Mouse (Mus musculus) hindbrain, embryonic 10.5 days (tissue): Measurements from ENCODE around the gene Tigit. TPM values are rescaled to one million over a fixed set of nuclear protein-coding genes. Genes with fewer than 3 reads are reported as not detected.

Source experiments
- DNase-seq: peaks from one replicate; pipeline ENCODE4 v3.0.0-alpha.2; 2017; ENCODE audit warnings: low spot score
- H3K27ac ChIP-seq: fragments of 300-500 bp; sonication (generic); 2 replicates; pipeline ENCODE4 v1.5.1; 2016; ENCODE audit warnings: mild to moderate bottlenecking, moderate library complexity
- H3K27me3 ChIP-seq: fragments of 300-500 bp; sonication (generic); 2 replicates; pipeline ENCODE4 v1.6.1; 2016; ENCODE audit warnings: mild to moderate bottlenecking; ENCODE audit not compliant: poor library complexity, insufficient read depth, severe bottlenecking
- H3K36me3 ChIP-seq: fragments of 300-500 bp; sonication (generic); 2 replicates; pipeline ENCODE4 v1.6.1; 2016; ENCODE audit warnings: mild to moderate bottlenecking, moderate library complexity
- H3K4me1 ChIP-seq: fragments of 300-500 bp; sonication (generic); replicated peaks from 2 replicates; pipeline ENCODE4 v1.6.1; 2016; ENCODE audit warnings: mild to moderate bottlenecking
- H3K4me3 ChIP-seq: fragments of 300-500 bp; sonication (generic); 2 replicates; pipeline ENCODE4 v1.5.1; 2016; ENCODE audit warnings: mild to moderate bottlenecking, moderate library complexity
- H3K9me3 ChIP-seq: fragments of 300-500 bp; sonication (generic); 2 replicates; pipeline ENCODE4 v1.6.1; 2016; ENCODE audit warnings: mild to moderate bottlenecking, moderate library complexity
- WGBS: fragments of 180-500 bp; shearing (Covaris S2); methylation state at CpG from one replicate; pipeline ENCODE4 v1.1.7; 2016; 5-methylcytosine and 5-hydroxymethylcytosine counted together
- polyA plus RNA-seq: library from polyadenylated mRNA; unstranded; fragments of >200 nt; fragmentation: Nextera tagmentation; extraction: Ambion mirVana; gene quantifications from 2 replicates; pipeline ENCODE4 v1.2.1, GENCODE M21; 2016

Gene Tigit
- polyA plus RNA-seq, 1 experiment from 2014 or later: not detected

DNA sequence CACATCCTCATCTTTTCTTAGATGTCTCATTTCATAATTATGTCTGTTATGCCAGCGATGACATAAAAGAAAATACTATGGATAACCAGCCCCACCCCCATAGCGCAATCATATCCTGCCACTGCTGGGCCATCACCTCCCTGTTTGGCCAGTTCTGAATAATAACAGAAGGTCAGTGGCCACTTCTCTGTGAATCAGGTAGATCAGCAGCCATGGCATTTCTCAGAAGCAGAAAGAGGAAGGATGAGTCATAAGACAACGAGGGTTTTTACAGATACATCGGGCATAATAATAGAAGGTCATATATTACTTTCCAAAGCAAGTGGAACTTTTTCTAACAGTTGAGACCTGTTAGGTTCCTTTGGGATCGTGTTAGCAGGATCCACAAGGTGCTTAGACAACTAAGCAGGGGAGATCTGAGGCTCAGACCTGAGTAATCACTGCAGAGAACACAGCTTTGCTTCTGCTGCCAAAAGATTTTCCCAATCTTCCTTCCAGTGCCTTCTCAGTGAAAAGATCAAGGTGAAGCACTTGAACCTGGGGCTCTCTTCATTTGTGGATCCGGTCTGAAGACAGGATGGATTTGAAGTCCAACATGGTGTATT lies 8.7 kb downstream of the Tigit start:
- no peaks in the 10 kb centered on the region for H3K27me3 ChIP-seq
- no peak for DNase-seq
- no peaks in the 10 kb centered on the region for H3K4me1 ChIP-seq
- no peak overlapping the region for H3K27ac ChIP-seq
- H3K36me3 ChIP-seq: no peaks in the 10 kb centered on the region
- no peak overlapping the region for H3K4me3 ChIP-seq
- WGBS: 90% methylated on average over 6 of the region's 6 CpGs
- no peaks in the 10 kb centered on the region for H3K9me3 ChIP-seq

GRCm38 (mm10) chr16:43654269-43654668 lies 9.7 kb downstream of the Tigit start:
- no peak overlapping the region for H3K4me3 ChIP-seq
- H3K9me3 ChIP-seq: no peaks in the 10 kb centered on the region
- no peak for DNase-seq
- no peaks in the 10 kb centered on the region for H3K36me3 ChIP-seq
- 88% methylated on average over 3 of the region's 3 CpGs for WGBS
- H3K27me3 ChIP-seq: no peaks in the 10 kb centered on the region
- H3K27ac ChIP-seq: no peak overlapping the region
- no peaks in the 10 kb centered on the region for H3K4me1 ChIP-seq

DNA sequence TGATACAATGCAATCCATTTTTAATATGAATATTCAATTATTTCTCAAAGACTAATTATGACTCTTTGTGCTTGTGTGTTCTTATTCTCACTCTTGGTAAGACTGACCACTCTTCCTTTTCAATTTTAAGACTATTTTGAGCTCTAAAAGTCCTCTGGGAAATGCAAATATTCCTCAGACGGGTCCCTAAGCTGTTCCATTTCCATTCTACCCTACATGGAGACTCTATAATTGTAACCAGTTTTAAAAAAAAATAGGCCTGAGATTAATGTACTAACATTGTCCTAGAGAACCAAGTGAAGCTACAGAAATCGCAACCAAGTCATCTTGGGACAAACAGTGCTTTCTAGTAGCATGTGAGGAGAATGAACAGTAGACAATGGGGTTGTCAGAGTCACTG lies 10.7 kb downstream of the Tigit start:
- no peaks in the 10 kb centered on the region for H3K4me1 ChIP-seq
- no peak overlapping the region for H3K27ac ChIP-seq
- H3K9me3 ChIP-seq: no peaks in the 10 kb centered on the region
- no peak for DNase-seq
- no peaks in the 10 kb centered on the region for H3K27me3 ChIP-seq
- H3K4me3 ChIP-seq: no peak overlapping the region
- H3K36me3 ChIP-seq: no peaks in the 10 kb centered on the region
- 86% methylated on average over 2 of the region's 2 CpGs for WGBS

GRCm38 (mm10) chr16:43650355-43651080 lies 13.4 kb downstream of the Tigit start:
- 88% methylated on average over 3 of the region's 3 CpGs for WGBS
- no peaks in the 10 kb centered on the region for H3K27me3 ChIP-seq

DNA sequence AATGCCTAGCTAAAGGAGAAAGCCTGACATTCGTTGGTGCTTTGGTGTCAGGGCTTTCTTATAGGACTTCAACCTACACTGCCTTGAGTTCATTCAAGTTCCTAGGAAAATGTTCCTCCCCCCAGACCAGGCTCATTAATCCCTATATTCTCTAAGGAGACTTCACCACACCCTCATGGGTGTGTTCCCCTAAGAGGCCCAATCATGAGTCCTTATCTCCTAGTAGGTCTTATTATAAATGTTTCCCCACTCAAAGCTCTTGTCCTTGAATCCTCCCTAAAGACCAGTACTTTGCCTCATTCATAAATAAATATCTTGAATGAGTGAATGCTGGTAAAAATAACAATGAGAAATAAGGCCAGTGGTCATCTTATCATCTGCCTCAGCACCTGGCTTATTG lies 16.3 kb downstream of the Tigit start:
- Histone ChIP-seq H3K9me3 (no peaks in the 10 kb centered on the region), H3K27ac (no peak overlapping the region), H3K4me3 (no peak overlapping the region), H3K27me3 (no peaks in the 10 kb centered on the region), H3K36me3 (0 out of 2 replicates have a peak, but pooled peaks cover 3% of the 10 kb centered on the region), H3K4me1 (no peaks in the 10 kb centered on the region)
- DNase-seq: no peak
- 82% methylated on average over 1 of the region's 1 CpGs for WGBS

More at GRCm38 (mm10) chr16:43650355-43651080, 13.4 kb downstream of the Tigit start:
- no peaks in the 10 kb centered on the region for H3K4me1 ChIP-seq
- no peak overlapping the region for H3K27ac ChIP-seq
- no peak overlapping the region for H3K4me3 ChIP-seq
- DNase-seq: no peak
- H3K9me3 ChIP-seq: no peaks in the 10 kb centered on the region
- no peaks in the 10 kb centered on the region for H3K36me3 ChIP-seq

- Histone ChIP-seq H3K4me3 (no peak overlapping the region), H3K4me1 (no peaks in the 10 kb centered on the region), H3K27ac (no peak overlapping the region), H3K9me3 (no peaks in the 10 kb centered on the region), H3K36me3 (0 out of 2 replicates have a peak, but pooled peaks cover 3% of the 10 kb centered on the region), H3K27me3 (no peaks in the 10 kb centered on the region)
- no peak for DNase-seq
- whole genome bisulfite sequencing: 91% methylated on average over 3 of the region's 3 CpGs
Measured at GRCm38 (mm10) chr16:43646943-43647342, 17.0 kb downstream of the Tigit start.

- Histone ChIP-seq H3K4me3 (no peak overlapping the region), H3K4me1 (no peaks in the 10 kb centered on the region), H3K27me3 (no peaks in the 10 kb centered on the region), H3K36me3 (0 out of 2 replicates have a peak, but pooled peaks cover 3% of the 10 kb centered on the region), H3K27ac (no peak overlapping the region), H3K9me3 (no peaks in the 10 kb centered on the region)
- WGBS: 91% methylated on average over 4 of the region's 4 CpGs
- DNase-seq: no peak
Measured at GRCm38 (mm10) chr16:43645879-43646278, 18.1 kb downstream of the Tigit start.

DNA sequence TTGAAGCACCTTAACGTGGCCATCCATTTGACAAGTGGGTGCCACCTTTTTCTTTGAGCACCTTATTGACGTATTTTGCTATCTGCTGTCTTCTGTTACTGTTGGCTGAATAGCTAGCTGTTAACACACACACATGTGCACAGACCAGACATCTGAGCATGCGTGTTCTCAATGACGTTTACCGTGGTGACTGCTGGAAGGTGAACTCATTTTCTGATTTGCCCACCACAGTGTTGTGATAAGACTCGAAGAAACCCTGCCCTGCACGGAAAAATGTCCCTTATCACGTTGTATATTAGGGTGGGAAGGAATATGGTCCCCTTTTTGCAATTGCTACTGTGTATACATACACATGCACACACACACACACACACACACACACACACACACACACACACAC lies 22.7 kb downstream of the Tigit start:
- Histone ChIP-seq H3K9me3 (no peaks in the 10 kb centered on the region), H3K27ac (no peak overlapping the region), H3K4me1 (0 out of 2 replicates have a peak, but pooled peaks cover 3% of the 10 kb centered on the region), H3K27me3 (no peaks in the 10 kb centered on the region), H3K4me3 (no peak overlapping the region), H3K36me3 (peaks cover 8% of the 10 kb centered on the region; the same call in 1 of the 2 replicates)
- WGBS: 87% methylated on average over 8 of the region's 8 CpGs
- DNase-seq: no peak

DNA sequence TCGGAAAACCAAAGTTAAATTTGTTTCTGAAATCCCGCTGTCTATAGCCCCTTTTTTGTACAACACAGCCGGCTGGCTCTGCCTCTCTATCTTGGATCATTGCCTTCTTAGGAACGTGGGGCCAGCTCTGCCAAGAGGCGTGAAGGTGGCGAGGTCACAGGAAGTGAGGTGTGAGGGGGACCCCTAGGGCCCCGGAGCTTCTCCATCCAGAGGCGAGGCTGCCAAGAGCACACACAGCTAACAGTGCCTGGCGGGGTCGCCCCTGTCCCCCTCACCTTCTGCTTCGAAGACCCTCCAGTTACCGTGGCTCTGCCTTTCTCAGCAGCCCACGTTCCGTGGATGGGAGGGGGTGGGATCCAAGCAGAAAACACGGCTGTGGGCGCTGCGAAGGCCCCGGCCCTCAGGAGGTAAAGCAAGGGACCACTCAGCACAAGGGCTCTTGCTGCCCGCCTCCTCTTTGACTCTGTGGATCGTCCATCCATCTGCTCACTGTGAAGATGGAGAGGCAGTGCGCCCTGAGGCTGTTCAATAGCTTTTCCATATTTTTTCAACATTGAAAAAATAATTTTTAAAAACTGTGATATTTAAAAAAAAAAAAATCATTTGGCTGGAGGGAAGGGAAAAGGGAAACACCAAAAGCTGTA lies 25.4 kb downstream of the Tigit start:
- Histone ChIP-seq H3K4me3 (no peak overlapping the region), H3K27me3 (no peaks in the 10 kb centered on the region), H3K27ac (no peak overlapping the region), H3K4me1 (0 out of 2 replicates have a peak, but pooled peaks cover 3% of the 10 kb centered on the region), H3K9me3 (no peaks in the 10 kb centered on the region), H3K36me3 (peaks cover 22% of the 10 kb centered on the region)
- DNase-seq: no peak
- WGBS: 81% methylated on average over 21 of the region's 21 CpGs

GRCm38 (mm10) chr16:43637241-43637640 lies 26.7 kb downstream of the Tigit start:
- peaks cover 26% of the 10 kb centered on the region for H3K36me3 ChIP-seq
- no peaks in the 10 kb centered on the region for H3K27me3 ChIP-seq
- no peak overlapping the region for H3K4me3 ChIP-seq
- H3K27ac ChIP-seq: no peak overlapping the region
- no peaks in the 10 kb centered on the region for H3K9me3 ChIP-seq
- H3K4me1 ChIP-seq: 0 out of 2 replicates have a peak, but pooled peaks cover 3% of the 10 kb centered on the region
- no peak for DNase-seq
- WGBS: 94% methylated on average over 8 of the region's 8 CpGs

DNA sequence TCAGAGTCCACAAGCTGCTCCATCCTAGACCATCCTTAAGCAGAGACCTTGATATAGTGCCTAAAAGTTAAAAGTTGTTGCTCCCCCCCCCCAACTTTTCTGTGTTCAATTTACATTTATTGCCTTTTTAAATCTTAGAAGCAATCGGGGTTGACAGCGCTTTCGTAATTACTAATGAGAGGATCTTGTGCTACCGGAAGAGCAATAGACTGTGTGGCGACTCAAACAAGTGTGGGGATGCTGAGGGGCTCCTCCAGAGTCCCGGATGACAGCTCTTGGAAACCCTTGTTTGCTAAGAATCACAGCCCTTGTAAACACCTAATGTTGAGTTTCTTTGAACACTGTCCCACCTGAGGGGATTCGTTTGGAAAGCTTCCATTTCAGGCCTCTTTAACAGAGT lies 29.9 kb downstream of the Tigit start:
- 0 out of 2 replicates have a peak, but pooled peaks cover 3% of the 10 kb centered on the region for H3K4me1 ChIP-seq
- no peak overlapping the region for H3K4me3 ChIP-seq
- H3K27me3 ChIP-seq: no peaks in the 10 kb centered on the region
- no peaks in the 10 kb centered on the region for H3K9me3 ChIP-seq
- WGBS: 96% methylated on average over 7 of the region's 7 CpGs
- no peak overlapping the region for H3K27ac ChIP-seq
- DNase-seq: no peak
- H3K36me3 ChIP-seq: peaks cover 30% of the 10 kb centered on the region

- no peak for DNase-seq
- H3K4me1 ChIP-seq: no peaks in the 10 kb centered on the region
- no peak overlapping the region for H3K27ac ChIP-seq
- no peaks in the 10 kb centered on the region for H3K9me3 ChIP-seq
- no peak overlapping the region for H3K4me3 ChIP-seq
- 89% methylated on average over 2 of the region's 2 CpGs for WGBS
- H3K36me3 ChIP-seq: peaks cover 37% of the 10 kb centered on the region
- no peaks in the 10 kb centered on the region for H3K27me3 ChIP-seq
Measured at GRCm38 (mm10) chr16:43631758-43632157, 32.2 kb downstream of the Tigit start.

DNA sequence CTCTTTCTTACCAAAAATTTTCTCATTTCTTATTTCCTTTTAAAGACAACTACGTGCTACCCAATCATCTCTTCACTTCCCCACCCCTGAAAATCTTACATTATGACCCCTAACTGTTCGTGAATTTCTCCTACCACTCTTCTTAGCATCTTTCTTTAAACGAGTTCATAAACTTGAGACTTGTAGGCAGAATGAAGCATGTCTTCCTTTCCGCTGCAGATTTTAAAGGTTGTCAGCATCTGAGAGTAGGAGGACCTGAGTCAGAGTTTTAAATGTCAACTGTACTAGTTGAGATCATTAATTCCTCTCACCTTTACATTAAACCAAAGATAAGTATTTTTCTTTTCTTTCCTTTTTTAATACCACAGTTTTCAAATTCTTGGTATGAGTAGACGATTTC lies 35.3 kb downstream of the Tigit start:
- H3K4me1 ChIP-seq: peaks cover 10% of the 10 kb centered on the region
- no peaks in the 10 kb centered on the region for H3K27me3 ChIP-seq
- H3K9me3 ChIP-seq: no peaks in the 10 kb centered on the region
- H3K27ac ChIP-seq: no peak overlapping the region
- H3K4me3 ChIP-seq: no peak overlapping the region
- peaks cover 36% of the 10 kb centered on the region for H3K36me3 ChIP-seq
- 93% methylated on average over 5 of the region's 5 CpGs for WGBS
- no peak for DNase-seq
